ENCODE assay signal across 9 mouse cellular contexts in genomic region chr8:71379512-71380075, GRCm38 (mm10). TPM values are rescaled to one million over a fixed set of nuclear protein-coding genes. Genes with fewer than 3 reads are reported as not detected.
DNase-seq lines count a peak whose midpoint lies in the region; ATAC-seq and TF ChIP-seq lines count a peak whose summit lies in the region.
"Had no signal": no experiment of that assay in that cellular context is flagged by ENCODE, and none has a peak within 500 bp of the region (broad histone marks: within the 10 kb centered on the region; RNA-seq: fewer than 3 reads in every experiment).

No protein-coding gene starts in this region.

- H3K4me2 ChIP-seq in intestine, embryonic 15.5 days (replicated peaks): peak overlapping the region; percentile 90
- H3K4me2 ChIP-seq in liver, postnatal 0 days (ENCODE audit: low read depth, low read length): peak overlapping the region; percentile 92

- TF ChIP-seq CTCF in bone marrow macrophage, adult 2 months (IDR thresholded peaks at IDR 0.05; ENCODE audit: low read depth, low read length): no peak
- no peak for TF ChIP-seq CTCF in liver, postnatal 0 days (IDR thresholded peaks at IDR 0.05; ENCODE audit: low read depth)

- peaks cover 21% of the 10 kb centered on the region for H3K36me3 ChIP-seq in intestine, embryonic 15.5 days
- H3K36me3 ChIP-seq in liver, postnatal 0 days (replicated peaks; ENCODE audit: insufficient read depth, low read length): peaks cover 11% of the 10 kb centered on the region; the same call in 1 of the 2 replicates

- peak overlapping the region; percentile 92 for H3K9ac ChIP-seq in intestine, embryonic 15.5 days
- peak overlapping the region; percentile 78 for H3K9ac ChIP-seq in liver, postnatal 0 days (replicated peaks)

- H3K4me1 ChIP-seq in bone marrow macrophage, adult 2 months (ENCODE audit: control insufficient read depth, insufficient read depth, low read length): peaks cover 11% of the 10 kb centered on the region
- peaks cover 61% of the 10 kb centered on the region for H3K4me1 ChIP-seq in intestine, embryonic 15.5 days (replicated peaks)
- H3K4me1 ChIP-seq in liver, postnatal 0 days (ENCODE audit: insufficient read depth): peaks cover 40% of the 10 kb centered on the region

- H3K9me3 ChIP-seq in intestine, embryonic 15.5 days: no peaks in the 10 kb centered on the region
- no peaks in the 10 kb centered on the region for H3K9me3 ChIP-seq in liver, postnatal 0 days (ENCODE audit: low read length)

- H3K27me3 ChIP-seq in intestine, embryonic 15.5 days (replicated peaks): no peaks in the 10 kb centered on the region
- H3K27me3 ChIP-seq in liver, postnatal 0 days (ENCODE audit: insufficient read depth, low read length): peaks cover 16% of the 10 kb centered on the region

- ATAC-seq in intestine, embryonic 15.5 days: no peak
- no peak for ATAC-seq in liver, postnatal 0 days

- peak; percentile 28 for DNase-seq in embryo, embryonic 9.5 days (ENCODE audit: extremely low spot score)
- DNase-seq in embryo, embryonic 10 days (ENCODE audit: low spot score): no peak
- DNase-seq in liver, postnatal 0 days: no peak
- no peak for DNase-seq in thymus, adult 18-20 months
- no peak for DNase-seq in thymus, postnatal 0 days (ENCODE audit: low spot score)
- DNase-seq in urinary bladder, postnatal 14 days (ENCODE audit: low spot score): no peak
- DNase-seq: gastrocnemius, postnatal 10 days had no signal

- 38% methylated on average over 3 of the region's 3 CpGs for WGBS in intestine, embryonic 15.5 days
- 52% methylated on average over 3 of the region's 3 CpGs for WGBS in liver, postnatal 0 days (ENCODE audit: insufficient replicate concordance)

- H3K4me3 ChIP-seq in bone marrow macrophage, adult 2 months (ENCODE audit: insufficient read depth, low read length): peak overlapping the region; percentile 78; the same call in 1 of the 2 replicates
- peak overlapping the region; percentile 88 for H3K4me3 ChIP-seq in intestine, embryonic 15.5 days (replicated peaks)
- peak overlapping the region; percentile 70 for H3K4me3 ChIP-seq in liver, postnatal 0 days (ENCODE audit: low read depth, low read length)

- H3K27ac ChIP-seq in bone marrow macrophage, adult 2 months (ENCODE audit: insufficient read depth, low read depth, low read length): no peak overlapping the region
- H3K27ac ChIP-seq in intestine, embryonic 15.5 days: 0 out of 2 replicates have a peak overlapping the region, but pooled peaks have one; percentile 4
- H3K27ac ChIP-seq in liver, postnatal 0 days (ENCODE audit: low read depth): peak overlapping the region; percentile 96

- TF ChIP-seq POLR2A in bone marrow macrophage, adult 2 months (IDR thresholded peaks at IDR 0.05; ENCODE audit: borderline replicate concordance, low read depth, low read length): no peak

- no peak for TF ChIP-seq EP300 in liver, postnatal 0 days (IDR thresholded peaks at IDR 0.05; ENCODE audit: low read depth)

RNA-seq across cellular contexts. Expression of gene Nr2f6, which starts 2.2 kb away (rescaled TPM):
- 20.2 and 23.9 TPM in 2 replicates for polyA plus RNA-seq in bone marrow macrophage, adult 2 months (2012; ENCODE audit: insufficient read depth, insufficient read length, missing spikeins)
- 81.1 and 85.7 TPM in 2 replicates for polyA plus RNA-seq in intestine, embryonic 15.5 days (2015; fragmentation: Nextera tagmentation; extraction: Ambion mirVana)
- polyA plus RNA-seq in liver, postnatal 0 days (2015; fragmentation: Nextera tagmentation; extraction: Ambion mirVana): 38.0 and 46.6 TPM in 2 replicates
- polyA plus RNA-seq in thymus, postnatal 0 days (2015; fragmentation: Nextera tagmentation; extraction: Ambion mirVana): 17.7 and 18.4 TPM in 2 replicates

RNA-seq across cellular contexts. Expression of gene Ocel1, which starts 8.5 kb away (rescaled TPM):
- 18.5 and 23.5 TPM in 2 replicates for polyA plus RNA-seq in bone marrow macrophage, adult 2 months (2012; ENCODE audit: insufficient read depth, insufficient read length, missing spikeins)
- polyA plus RNA-seq in intestine, embryonic 15.5 days (2015; fragmentation: Nextera tagmentation; extraction: Ambion mirVana): 6.7 and 7.9 TPM in 2 replicates
- polyA plus RNA-seq in liver, postnatal 0 days (2015; fragmentation: Nextera tagmentation; extraction: Ambion mirVana): 5.3 and 5.9 TPM in 2 replicates
- polyA plus RNA-seq in thymus, postnatal 0 days (2015; fragmentation: Nextera tagmentation; extraction: Ambion mirVana): 17.4 and 19.2 TPM in 2 replicates

RNA-seq across cellular contexts. Expression of gene Use1, which starts 12.9 kb away (rescaled TPM):
- 131 and 149 TPM in 2 replicates for polyA plus RNA-seq in bone marrow macrophage, adult 2 months (2012; ENCODE audit: insufficient read depth, insufficient read length, missing spikeins)
- polyA plus RNA-seq in intestine, embryonic 15.5 days (2015; fragmentation: Nextera tagmentation; extraction: Ambion mirVana): 93.5 and 93.8 TPM in 2 replicates
- 62.8 and 64.6 TPM in 2 replicates for polyA plus RNA-seq in liver, postnatal 0 days (2015; fragmentation: Nextera tagmentation; extraction: Ambion mirVana)
- polyA plus RNA-seq in thymus, postnatal 0 days (2015; fragmentation: Nextera tagmentation; extraction: Ambion mirVana): 143 and 152 TPM in 2 replicates

RNA-seq across cellular contexts. Expression of gene Ushbp1, which starts 16.0 kb away (rescaled TPM):
- 0.21 TPM in 1 of 2 replicates, not detected in the other for polyA plus RNA-seq in bone marrow macrophage, adult 2 months (2012; ENCODE audit: insufficient read depth, insufficient read length, missing spikeins)
- 8.8 and 10.8 TPM in 2 replicates for polyA plus RNA-seq in intestine, embryonic 15.5 days (2015; fragmentation: Nextera tagmentation; extraction: Ambion mirVana)
- 4.6 and 5.6 TPM in 2 replicates for polyA plus RNA-seq in liver, postnatal 0 days (2015; fragmentation: Nextera tagmentation; extraction: Ambion mirVana)
- polyA plus RNA-seq in thymus, postnatal 0 days (2015; fragmentation: Nextera tagmentation; extraction: Ambion mirVana): 4.7 and 5.1 TPM in 2 replicates

RNA-seq across cellular contexts. Expression of gene Babam1, which starts 17.1 kb away (rescaled TPM):
- 75.8 and 89.1 TPM in 2 replicates for polyA plus RNA-seq in bone marrow macrophage, adult 2 months (2012; ENCODE audit: insufficient read depth, insufficient read length, missing spikeins)
- 97.8 and 99.8 TPM in 2 replicates for polyA plus RNA-seq in intestine, embryonic 15.5 days (2015; fragmentation: Nextera tagmentation; extraction: Ambion mirVana)
- 40.0 and 40.7 TPM in 2 replicates for polyA plus RNA-seq in liver, postnatal 0 days (2015; fragmentation: Nextera tagmentation; extraction: Ambion mirVana)
- polyA plus RNA-seq in thymus, postnatal 0 days (2015; fragmentation: Nextera tagmentation; extraction: Ambion mirVana): 83.2 and 87.4 TPM in 2 replicates
